Mouse (Mus musculus): ENCODE data around the gene Nmi.

Nmi gene

DNA sequence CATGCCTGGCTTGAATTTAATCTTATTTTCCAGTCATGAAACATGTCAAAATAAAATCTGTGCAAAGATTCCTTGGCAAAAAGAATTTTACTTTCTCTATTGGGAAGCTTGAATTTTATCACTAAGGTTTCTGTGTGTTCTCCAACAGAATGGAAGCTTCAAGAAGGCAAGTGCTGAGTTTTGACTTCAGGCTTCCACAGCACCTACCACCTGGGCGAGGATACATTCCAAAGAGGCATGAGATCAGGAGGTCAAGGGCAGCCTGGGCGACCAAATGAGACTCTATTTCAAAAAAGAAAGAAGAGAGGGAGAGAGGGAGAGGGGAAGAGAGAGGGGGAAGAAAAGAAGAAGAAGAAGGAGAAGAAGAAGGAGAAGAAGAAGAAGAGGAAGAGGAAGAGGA lies 27.5 kb downstream of the Nmi start:
- DNase-seq (ENCODE audit: low spot score in 2 of 2), result no peak

DNA sequence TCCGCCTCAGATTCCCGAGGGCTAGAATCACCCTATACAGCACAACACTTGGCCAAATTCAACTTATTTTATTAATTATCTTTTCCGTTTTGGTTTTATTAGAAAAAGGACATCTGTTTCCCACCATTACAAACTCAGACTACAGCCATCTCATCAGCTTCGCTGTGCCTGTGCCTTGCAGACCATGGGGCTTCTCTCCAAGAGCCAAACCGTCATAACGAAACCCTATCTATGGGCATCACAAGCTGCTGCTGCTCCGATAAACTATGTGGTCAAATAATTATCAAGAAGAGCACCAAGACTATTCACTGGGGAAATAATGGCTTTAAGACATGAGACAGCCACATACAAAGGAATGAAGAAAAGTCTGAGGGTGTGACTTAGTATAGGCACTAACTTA lies 31.5 kb downstream of the Nmi start:
- no peak for DNase-seq (ENCODE audit: low spot score in 2 of 2)

DNA sequence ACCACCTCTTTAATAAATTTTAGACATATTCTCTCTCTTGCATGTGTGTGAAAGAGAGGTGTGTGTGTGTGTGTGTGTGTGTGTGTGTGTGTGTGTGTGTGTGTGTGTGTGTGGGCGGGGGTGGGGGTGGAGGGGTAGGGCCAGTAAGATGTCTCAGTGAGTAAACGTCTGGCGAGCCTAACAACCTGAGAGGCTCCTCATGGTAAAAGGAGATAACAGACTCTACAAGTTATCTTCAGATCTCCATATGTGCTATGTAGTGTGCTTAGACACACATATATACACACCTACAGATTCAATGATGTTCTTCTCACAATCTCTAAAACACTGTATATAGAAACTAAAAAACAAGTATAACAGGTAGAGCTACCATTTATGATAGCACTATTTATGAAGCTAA lies 34.5 kb downstream of the Nmi start:
- DNase-seq (ENCODE audit: low spot score in 2 of 2), result no peak

DNA sequence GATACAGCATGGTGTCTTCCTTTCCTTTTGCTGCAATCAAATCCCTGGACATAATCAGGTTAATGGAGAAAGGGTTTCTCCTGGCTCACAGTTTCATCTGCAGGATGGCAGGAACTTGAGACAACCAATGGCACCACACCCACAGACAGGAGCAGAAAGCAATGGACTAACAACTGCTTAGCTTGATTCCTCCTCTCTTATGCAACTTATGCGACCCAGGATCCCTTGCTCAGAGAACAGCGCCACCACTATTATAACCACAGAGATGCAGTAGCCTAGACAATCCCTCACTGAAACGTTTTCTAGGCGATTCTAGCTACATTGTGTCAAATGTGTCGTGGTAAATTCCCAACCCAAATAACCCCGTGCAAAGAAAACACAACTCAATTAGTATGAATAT lies 36.3 kb downstream of the Nmi start:
- DNase-seq (ENCODE audit: low spot score in 2 of 2), result no peak

DNA sequence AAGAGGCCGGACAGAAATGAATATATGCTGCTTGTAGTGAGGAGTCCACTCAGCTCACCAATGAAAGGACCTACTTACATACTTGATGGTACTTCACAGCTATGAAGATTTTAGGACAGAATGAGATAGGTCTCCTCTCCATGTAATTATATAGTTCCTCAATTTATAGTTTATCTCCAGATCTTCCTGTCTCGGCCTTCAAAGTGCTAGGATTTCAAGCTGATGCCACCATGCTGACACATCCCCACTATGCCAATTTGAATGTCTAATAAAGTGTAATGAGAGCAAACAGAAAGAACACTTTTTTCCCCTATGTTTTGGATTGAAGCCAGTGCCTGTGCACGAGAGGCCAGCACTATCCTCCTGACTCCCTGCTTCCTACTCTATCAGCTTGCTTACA lies 36.7 kb downstream of the Nmi start:
- no peak for DNase-seq (ENCODE audit: low spot score in 2 of 2)

DNA sequence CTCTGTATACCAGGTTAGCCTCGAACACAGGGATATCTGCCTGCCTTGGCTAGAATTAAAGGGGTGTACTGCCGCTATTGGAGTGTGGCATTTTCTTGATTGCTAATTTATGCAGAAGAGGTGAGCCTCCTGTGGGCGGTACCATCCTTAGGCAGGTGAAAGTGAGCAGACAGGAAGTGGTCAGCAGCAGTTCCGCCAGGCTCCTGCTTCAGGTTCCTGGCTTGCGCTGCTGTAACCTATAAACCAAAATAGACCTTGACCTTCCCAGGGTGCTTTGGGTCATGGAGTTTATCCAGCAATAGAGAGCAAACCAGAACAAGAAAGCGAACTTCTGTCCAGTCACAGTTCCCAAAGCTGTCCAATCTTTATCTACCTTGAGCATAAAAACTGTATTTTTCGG lies 37.4 kb downstream of the Nmi start:
- DNase-seq (ENCODE audit: low spot score in 2 of 2), result no peak

DNA sequence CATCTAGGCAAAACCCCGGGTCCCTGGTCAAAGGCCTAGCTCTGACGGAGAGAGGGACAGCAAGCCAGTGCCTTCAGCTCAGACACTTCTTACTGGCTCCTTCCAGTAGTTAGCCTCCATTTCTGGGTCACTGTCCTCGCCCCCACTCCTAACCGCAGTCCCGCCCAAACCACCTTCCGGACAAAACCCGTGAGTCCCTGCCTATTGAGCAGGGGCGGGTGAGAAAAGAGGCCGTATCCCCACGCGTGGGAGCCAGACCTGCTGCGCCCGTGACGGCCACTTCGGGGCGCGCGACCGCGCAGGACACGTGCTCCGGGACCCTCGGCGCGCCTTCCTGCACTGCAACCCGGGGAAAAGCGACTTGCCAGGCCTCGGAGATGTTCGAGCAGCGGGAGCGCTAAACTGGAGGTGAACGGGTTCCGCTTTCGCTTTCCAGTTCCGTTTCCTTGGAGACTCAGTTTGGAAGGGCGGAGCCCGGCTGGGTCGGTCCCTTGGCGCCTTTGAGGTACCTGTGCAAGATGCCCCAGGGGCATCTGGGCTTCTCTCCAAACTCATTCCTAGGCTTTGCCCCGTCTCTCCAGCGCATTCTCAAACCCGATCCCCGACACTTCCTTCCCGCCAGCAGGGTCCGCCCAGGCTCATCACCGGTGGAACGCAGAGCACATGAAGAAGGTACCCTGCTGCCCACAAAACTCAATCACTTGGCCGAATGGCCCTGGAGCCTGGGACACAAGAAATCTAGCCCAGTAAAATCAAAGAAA lies 38.5 kb downstream of the Nmi start, which contains the start of gene Rbm43:
TSS of gene Rbm43 (minus strand) at position 590 of the 761 bp plus-strand sequence.
- DNase-seq (ENCODE audit: low spot score in 2 of 2), result peak; percentile 61 to 75

DNA sequence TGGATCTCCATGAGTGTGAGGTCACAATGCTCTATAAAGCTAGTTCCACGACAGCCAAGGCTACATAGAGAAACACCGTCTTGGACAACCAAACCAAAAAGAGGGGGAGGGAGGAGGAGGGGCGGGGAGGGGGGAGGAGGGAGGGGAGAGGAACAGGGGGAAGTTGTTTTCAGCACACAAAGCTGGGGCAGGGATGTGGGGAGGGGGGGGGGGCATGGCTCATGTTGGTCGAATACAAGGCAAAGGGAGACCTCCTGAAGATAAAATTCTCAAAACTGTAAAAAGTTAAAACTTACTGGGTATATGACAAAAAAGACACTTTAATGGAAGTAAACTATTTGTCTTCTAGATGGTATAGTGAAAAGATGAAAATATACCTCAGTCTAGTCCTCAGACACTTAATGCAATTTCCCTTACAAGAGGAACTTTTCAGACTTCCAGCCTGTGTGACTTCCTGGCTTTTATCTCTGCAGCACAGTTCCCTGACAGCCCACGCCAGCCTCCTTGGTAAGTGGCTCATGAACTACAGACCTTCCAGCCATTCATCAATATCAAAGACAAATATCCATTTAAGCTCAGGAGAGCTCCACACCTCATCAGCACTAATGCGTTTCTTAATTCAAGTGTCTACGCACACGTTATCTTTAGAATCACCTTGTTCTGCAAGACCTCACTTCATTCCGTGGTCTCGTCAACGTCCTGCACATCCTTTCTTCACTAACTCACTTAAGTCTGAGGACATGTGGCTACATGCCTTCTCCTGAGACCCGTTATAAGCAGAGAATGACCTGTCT lies 39.8 kb downstream of the Nmi start:
- DNase-seq (ENCODE audit: low spot score in 2 of 2), result no peak

DNA sequence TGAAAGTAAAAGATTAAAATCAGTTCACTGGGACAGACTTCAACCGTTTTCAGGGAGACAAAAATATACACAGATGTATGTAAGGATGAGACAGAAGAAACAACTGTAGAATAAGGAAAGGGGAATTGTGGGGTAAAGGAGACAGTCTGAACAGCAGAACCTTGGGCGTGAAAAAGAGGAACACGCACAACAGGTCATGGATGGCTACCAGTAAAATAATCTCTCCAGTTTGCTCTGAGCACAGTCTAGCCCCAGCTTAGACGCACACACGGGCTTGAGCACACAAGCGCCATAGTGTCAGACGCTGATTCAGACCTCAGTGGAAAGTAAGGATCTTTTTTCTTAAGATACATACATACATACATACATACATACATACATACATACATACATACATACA lies 42.1 kb downstream of the Nmi start:
- no peak for DNase-seq (ENCODE audit: low spot score in 2 of 2)

DNA sequence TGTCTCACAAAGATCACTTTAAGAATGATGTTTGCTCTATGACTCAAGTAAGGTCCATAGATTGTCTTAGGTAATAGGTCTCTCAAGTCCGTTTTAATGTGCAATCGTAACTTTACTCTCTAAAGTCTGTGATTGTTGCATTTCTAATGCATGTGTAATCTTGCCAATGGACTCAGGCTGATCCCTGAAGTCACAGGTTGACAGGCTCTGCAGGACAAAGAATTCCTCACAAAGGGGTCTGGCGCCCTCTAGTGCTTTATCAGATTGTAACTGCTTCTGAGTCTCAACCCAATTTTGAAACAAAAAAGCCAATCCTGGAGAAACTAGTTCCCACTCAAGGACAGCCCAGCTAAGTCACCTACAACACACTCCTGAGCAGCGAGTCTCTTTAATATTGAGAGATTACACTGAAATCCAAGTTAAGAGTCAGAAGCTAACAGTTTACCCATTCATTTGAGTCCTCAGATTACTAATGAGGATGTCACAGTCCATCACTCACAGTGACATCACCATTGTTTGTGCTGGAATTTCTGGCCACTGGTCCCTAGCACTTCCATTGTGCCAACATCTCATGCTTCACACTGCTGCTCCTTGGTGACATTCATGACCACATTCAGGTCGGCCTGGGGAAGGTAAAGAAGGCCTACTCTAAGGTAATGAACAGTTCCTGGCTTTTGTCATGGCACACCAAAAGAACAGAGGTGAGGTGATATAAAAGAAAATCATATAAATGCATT lies 58.2 kb downstream of the Nmi start:
- DNase-seq (ENCODE audit: low spot score in 2 of 2), result peak in 1 of 2 experiments; percentile 38

DNA sequence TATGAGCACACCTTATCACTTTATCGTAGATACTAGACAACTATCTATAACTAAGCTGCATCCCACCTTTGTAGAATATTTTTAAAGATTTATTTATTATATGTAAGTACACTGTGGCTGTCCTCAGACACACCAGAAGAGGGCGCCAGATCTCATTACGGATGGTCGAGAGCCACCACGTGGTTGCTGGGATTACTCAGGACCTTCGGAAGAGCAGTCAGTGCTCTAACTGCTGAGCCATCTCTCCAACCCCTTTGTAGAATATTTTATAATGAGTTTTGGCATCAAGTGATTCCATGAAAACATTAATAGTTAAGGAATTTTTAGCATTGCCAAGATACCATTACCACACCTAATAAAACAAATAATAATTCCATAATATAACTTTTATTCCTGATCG lies 58.8 kb downstream of the Nmi start:
- DNase-seq (ENCODE audit: low spot score in 2 of 2), result no peak

DNA sequence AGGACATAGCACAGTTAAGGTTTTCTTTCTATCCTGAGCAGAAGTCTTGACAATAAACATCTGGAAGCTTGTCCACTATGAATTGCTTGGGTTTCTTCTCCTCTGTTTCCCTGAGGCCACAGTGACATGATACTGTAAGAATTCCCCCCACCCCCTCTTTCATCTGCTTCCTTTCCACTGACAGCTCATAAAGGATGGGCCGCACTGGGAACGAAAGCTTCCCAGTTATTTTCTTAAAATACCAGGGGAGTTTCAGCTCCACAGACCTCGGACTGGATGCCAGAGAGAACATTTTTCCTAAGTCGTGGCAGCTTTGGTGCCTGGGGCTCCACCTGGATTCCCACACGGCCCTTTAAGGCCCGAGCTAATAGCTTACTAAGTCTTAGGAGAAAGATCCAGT lies 60.6 kb downstream of the Nmi start:
- no peak for DNase-seq (ENCODE audit: low spot score in 2 of 2)

DNA sequence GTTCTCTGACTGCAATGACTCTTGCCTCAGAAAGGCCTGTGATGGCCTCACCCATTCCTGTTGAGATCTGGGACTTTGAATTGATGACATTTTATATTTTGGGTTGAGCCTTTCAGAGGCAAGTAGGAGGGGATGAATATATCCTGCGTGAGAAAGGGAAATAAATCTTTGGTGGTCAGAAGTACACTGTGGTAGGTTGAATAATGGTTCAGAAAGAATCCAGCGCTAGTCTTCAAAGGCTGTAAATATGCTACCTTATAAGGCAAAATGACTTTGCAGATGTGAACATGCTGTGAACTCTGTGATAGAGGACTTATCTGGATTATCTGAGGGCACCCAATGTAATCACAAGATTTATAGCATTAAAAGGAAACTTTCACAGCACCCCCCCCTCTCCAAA lies 61.4 kb downstream of the Nmi start:
- DNase-seq (ENCODE audit: low spot score in 2 of 2), result no peak

DNA sequence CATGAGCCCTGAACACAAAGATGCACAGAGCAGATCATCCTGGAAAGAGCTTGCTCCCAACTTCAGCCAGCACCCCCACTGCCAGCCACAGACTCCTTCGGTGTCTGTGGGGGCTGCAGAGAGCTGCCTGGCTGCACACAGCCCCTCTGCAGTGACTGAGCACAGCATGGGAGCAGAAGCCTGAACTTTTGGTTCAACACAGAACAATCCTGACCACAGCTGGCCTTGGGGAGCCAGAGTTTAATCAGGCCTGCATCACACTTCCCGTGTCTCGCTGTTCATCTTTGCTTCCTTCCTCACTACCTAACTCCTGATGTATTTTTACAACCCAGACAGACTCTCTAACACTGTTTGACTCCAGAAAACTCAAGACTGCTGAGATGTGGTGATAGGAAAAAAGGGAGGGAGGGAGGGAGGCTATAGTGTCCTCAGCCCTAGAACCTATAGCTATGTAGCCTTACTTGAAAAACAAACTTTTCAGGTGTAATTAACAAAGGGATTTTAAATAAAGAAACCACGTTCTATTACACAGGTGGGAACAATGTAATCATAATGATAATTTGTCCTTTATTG lies 65.7 kb downstream of the Nmi start:
- no peak for DNase-seq (ENCODE audit: low spot score in 2 of 2)

DNA sequence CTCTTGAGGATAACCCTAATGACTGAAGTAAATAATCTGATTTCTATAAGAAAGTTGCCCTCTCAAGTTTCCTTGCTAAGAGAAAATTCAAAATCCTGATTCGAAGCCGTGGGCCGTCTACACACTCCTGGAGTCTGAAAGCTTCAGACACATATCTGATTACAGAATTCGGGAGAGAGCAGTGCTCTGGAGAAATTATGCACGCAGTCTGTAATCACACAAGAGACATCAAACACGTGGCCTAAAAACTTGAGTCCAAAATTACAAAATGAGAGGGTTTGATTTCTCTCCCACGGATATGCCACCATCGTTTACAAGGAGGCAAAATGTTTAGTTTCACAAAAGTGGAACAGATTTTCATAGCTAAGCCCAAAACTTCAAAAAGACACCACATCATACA lies 67.7 kb downstream of the Nmi start:
- no peak for DNase-seq (ENCODE audit: low spot score in 2 of 2)

Measured in spleen, postnatal 14 days (tissue).